Mouse (Mus musculus) kidney, postnatal 10 days (tissue): ENCODE measurements around the gene Sgcb.
"Not testable (repeated sequence)": the region's sequence is repeated elsewhere in the genome, so short reads cannot be mapped to it uniquely, and the experiment has no call there.

Source experiments
- DNase-seq: peaks from one replicate; pipeline ENCODE4 v3.0.0; 2021; ENCODE audit warnings: mixed read lengths

Gene Sgcb

DNA sequence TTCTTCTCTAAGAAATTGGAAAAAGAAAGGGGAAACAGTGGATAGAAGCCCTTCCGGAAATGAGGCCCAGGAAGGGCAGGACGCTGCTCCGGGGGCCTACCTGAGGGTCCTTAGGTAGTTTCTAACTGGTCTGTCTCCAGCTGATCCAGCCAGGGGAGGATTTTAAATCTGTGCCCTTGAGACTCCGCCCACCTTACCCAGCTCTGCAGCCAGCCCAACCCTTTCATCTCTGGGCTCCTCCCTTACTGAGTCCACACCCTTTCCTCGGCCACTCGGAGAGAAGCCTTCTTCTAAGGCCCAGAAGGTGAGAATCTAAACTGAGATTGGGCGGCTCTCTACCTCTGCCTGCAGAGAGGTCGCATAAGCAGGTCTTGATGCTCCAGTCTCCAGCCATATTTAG, 15.3 kb downstream of the Sgcb start, which contains the start of gene Lrrc66:
TSS of gene Lrrc66 (minus strand) at position 236 of the 400 bp plus-strand sequence.
- DNase-seq, result peak; percentile 22

DNA sequence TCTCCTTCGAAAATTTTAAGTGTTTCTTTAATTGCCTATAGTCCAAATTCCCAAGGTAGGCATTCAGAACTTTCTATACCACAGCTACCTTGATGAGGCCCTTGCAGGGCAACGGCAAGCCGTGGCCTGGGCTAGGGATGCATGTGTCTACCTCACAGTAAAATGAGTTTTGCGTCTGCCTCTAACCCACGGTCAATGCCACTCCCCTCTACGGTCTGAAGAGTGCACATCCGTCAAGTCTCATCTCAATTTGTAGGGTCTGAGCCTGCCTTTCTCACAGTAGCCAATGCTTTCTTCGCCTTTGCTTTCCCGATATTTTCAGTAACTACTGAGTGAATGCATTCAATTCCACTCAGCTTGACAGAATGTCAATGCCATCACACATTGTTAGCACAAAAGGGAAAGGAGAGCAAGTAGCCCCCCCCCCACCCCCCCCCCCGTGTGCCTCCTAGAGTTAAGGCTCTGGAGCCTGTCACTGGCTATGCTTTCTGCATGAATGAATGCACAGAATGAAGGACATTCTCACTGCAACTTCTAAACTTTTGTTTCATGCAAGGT, 16.5 kb downstream of the Sgcb start:
- no peak for DNase-seq

DNA sequence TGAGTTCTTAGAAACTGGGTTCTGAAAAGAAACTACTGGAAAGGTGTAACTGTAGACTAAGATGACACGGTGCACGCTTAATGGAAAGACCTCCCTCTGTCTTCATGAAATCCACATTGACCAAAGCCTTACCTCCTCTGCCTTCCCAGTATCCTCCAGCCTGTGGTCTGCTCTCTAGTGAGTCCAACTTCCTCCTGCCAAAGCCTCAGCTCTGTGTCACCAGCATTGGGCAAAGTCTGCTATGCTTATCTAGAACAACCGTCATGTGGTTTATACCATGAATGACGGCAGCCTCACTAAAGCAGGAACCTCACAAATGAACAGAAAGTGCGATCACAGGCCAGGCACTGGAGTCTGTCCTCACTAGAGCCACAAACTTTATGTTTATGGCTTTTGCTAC, 17.4 kb downstream of the Sgcb start:
- no peak for DNase-seq

DNA sequence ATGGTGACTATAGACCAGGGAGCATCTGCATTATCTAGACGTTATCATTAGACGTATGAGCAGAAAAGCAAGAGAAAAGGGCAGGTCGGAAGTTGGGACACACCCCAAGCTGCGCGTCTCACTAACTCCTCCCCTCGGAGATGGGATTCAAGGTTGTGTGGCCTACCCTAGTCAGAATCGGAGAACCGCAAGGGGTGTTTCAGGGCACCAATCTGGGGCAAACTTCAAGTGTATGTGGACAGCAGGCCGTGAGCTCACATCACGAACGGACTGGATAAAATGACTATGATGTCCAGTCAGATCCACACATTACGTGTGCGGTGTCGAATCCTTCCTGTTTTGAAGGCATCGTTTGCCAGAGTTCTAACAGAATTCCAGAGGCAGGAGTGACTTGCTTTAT, 19.6 kb downstream of the Sgcb start:
- DNase-seq, result no peak

DNA sequence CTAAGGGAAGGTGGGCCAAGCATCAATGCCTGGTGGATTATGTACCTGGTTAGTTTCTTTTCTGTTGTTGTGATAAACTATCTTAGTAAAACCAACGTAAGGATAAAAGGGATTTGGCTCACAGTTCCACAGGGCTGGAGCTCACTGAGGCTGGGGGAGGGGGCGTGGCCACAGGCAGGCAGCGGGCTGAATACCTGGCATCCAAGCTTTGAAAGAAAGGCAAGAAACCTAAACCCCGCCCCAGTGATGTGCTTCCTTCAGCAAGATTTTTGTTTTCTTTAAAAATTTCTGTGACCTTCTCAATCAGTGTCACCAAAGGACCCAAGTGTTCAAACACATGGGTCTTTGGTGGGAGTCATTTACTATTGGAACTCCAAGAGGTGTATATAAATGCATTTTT, 20.0 kb downstream of the Sgcb start:
- no peak for DNase-seq

DNA sequence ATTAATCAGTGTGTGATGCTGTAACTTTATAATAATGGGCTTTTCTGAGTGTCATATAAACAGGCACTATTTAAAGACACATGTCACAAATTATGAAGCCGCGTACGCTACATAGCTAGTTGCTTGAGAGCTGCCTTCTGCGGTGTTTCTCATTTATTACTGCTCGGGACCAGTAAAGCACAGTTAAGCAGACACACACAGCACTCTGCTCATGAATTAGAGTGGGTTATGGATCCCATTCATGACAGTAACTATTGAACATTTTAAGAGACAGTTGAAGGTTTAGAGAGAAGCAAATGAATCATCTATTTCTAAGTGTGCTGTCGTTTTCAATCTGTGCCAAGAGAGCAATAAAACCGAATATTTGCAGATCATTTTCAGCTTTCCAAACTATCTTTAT, 20.7 kb downstream of the Sgcb start:
- no peak for DNase-seq

DNA sequence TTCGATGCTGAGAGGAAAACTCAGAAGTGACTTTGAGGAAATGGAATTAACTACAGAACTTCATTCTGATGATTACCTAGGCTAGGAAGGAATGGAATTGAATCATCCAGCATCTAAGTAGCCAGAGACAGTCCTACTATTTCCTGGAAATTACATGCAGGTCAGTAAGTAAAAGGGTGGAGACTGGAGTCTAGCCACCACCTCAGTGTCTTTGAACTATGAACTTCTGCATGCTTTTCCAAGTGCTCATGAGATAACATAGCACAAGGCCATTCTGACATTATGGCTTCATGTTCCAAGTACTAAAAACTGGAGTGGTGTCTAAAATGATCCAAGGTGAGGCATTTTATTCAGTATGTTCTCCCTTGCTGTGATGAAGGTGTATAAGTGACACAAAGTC, 22.1 kb downstream of the Sgcb start:
- no peak for DNase-seq

DNA sequence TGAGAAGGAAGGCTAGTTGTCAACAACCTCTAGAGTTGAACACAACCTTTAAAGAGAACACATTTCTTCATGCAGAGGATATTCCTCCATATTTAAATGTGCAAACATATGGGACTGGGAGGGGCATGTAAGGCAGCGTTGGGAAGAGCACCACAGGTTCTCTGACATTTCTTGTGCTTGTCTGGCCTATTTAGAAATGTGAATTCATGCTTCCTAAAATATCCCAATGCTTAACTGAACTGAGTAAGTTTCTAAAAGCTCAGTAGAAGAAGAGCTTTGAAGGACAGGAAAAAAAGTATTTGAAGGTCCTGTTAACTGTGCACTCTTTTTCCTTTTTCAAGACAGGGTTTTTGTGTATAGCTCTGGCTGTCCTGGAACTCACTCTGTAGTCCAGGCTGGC, 28.6 kb downstream of the Sgcb start:
- no peak for DNase-seq

DNA sequence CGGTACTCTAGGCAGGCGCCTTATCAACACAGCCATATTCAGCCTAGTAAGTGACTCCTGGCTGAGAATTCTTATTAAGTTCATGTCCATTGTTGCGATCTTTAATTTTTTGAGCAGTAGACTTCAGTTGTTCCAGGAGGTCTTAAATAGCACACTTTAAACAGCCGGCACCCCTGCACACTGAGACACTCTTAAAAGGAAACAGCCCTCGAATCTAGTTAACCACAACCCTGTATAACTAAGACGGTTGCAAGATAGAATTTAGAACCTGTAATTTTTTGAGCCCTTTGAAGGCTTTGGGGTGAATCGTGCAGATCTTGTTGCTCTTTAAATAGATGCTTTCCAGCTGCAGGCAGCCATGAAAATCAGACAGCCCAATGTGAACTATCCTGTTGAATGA, 32.4 kb downstream of the Sgcb start:
- DNase-seq, result no peak

DNA sequence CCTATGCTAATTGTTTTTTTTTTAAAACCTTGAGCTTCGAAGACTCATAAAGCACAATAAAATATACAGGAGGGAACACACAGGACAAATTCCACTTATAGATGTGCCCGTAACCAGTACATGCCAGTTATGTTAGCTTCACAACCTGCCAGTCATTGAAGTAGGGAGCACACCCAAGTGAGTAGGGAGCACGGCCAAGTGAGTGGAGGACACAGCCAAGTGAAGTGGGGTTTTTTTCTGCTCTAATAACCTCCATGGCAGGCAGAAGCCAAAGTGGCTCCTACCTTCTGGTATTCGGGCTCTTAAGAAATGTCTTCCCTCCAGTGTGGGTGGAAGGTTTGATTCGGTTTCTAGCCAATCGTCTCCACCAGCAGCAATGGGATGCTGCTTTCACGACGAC, 34.3 kb downstream of the Sgcb start:
- no peak for DNase-seq

DNA sequence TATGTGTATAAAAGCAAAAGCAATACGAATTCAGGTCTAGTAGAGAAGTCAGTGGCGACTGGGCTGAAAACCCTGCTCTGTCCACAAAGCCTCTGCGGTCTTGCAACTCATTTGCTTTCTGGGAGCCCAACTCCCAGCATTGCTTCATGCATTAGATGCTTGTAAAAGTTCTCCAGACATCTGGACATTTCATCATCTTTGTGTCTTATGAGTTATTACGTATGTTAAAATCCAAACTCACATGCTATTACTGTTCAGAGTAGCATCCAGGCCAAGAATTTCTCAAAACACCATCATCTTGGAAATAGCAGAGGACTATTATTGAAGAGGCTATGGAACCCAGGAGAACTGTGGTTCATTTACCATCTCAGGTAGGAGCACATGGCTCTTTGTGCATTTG, 36.5 kb downstream of the Sgcb start:
- no peak for DNase-seq

DNA sequence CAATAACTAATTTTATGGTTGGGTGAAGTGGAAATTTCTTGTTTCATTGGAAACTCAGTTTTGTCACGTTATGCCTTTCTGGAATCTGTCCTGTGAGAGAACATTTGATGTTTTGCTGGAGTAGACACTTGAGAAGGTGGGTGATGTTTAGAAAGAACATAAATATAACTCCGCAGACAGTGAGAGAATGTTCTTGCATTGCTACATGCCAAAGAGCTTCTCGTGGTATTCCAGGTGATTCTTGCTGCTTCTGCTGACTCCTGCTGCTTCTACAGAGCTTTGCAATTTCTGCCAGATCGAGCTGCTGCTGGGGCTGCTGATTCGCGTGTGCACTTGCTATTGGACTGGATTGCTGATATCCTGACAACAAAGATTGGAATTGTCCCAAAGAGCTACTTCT, 42.6 kb downstream of the Sgcb start:
- no peak for DNase-seq

DNA sequence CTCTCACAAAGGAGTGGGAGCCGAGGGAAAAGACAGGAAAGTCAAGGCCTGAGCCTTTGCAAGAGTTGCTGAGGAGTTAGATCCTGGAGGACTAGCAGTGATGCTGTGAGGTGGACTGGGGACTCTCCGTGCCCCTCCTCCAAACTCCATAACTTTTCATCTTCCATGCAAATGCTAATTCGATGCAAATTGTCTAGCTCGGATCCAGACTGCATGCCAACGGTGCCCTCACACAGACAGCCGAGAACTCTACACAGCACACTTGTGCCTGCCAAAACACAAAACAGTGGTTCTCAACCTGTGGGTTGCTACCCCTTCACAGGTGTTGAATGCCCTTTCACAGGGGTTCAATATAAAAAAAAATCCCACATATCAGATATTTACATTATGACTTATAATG, 43.0 kb downstream of the Sgcb start:
- no peak for DNase-seq

DNA sequence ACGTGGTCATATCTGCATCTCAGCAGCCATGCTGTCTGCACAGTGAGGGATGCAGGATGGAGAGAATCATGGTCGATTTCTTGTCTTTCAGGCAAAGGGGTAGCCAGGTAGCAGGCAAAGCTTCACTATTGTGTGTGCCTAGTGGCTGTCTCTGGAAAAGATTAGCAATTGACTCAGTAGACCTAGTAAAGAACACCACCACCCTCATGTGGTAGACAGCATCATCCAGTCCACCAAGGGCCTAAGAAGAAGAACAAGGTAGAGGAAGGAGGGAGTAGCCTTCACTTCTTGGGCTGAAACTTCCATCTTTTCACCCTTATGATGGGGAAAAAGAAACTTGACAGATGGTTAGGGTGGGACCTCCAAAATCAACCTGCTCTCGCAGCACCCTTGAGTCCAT, 44.7 kb downstream of the Sgcb start:
- no peak for DNase-seq

DNA sequence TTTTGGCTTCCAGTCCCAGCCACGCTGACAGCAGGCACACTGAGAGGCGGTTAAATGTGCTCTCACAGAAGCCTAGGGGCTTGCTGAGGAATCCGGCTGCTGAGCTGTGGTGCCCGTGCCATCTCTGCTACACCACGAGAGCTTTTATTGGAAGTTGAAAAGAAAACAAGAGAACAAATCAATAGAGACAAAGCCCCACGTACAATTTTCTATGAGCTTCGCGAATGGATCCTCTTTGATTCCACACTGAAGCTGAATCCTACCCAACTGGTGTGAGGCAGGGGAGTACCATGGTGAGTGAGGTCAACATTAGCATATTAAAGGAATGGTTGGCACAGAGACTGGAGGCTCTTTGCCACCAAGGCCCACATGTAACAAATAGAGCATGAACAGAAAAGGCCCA, 46.2 kb downstream of the Sgcb start:
- no peak for DNase-seq

DNA sequence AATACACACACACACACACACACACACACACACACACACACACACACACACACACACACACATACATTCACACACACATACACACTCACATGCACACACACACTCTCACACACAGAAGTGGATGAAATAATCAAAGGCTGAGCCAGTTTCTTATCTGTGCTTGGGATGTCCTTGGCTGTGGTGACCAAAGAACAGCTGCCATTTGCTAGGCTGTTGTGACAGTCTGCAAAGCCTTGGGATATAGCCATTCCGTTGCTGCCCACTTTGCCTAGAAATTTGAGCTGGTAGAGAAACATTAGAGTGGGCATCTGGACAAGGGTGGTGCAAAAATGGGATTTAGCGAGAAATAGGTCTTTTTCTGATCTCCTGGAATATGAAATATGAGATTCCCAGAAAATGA, 47.6 kb downstream of the Sgcb start:
- DNase-seq, result no peak

DNA sequence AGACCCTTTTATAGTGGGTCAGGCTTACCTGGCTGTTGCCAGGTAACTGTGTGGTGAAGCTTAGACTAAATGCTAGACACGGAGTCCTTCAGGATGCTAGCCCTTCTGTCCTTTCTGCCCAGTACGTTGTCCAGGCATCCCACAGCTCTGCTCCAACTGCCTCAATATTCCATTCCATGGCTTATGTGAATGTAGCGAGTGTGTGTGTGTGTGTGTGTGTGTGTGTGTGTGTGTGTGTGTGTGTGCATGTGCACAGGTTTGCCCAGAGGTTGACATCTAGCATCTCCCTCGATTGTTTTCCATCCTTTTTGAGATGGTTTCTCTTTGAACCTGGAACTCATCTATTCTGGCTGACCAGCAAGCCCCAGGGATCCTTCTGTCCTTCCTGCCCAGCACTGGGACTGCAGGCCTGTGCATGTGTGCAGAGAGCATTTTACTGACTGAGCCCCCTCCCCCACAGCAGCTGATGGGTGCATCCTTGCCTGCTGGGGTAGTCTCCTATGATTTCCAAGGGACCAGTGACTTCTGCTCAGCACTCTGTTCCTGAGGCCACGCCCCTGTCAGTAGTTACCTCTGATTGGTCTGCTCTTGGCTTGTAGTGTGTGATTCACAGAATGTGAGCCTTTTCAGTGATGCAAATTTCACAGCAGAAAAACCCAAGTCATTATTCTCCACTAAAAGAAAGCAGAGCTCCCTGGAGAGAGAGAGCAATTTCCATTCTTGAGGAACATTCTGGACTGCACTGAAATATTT, 48.5 kb downstream of the Sgcb start:
- DNase-seq, result no peak

DNA sequence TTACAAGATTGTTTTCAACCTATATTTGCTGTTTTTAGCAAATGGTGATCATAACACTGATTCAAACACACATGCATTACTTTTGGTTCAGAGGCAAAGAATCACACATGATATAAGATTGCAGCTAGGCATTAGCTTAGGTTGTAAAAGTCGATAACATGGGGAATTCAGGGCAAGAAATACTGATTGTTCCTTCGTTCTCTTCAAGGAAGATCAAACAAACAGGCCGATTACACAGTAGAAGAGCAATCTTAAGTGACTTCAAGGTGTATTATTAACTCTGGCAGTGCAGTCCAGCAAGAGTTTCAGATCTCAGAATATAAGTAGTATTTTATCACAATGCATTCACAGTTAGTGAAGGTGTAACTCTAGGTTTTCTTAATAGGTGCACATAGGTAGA, 60.5 kb downstream of the Sgcb start:
- no peak for DNase-seq

DNA sequence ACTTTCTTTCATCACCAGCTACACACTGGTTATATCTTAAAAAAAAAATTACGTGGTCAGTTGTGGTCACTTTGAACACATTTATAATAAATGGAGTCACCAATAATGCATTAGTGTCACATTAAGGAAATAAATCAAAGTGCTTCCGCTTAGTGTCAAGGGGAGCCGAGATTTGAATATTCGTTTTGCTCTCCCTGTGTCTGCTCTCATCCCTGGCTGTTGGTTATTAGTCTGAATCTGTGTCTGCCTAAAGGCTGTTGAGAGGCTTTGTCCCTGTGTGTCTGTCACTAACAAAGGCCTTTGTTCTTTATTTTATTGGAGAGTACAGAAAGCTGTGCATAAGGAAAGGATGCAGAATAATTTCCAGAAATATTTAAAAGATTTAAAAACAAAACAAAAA, 61.0 kb downstream of the Sgcb start:
- DNase-seq, result no peak

DNA sequence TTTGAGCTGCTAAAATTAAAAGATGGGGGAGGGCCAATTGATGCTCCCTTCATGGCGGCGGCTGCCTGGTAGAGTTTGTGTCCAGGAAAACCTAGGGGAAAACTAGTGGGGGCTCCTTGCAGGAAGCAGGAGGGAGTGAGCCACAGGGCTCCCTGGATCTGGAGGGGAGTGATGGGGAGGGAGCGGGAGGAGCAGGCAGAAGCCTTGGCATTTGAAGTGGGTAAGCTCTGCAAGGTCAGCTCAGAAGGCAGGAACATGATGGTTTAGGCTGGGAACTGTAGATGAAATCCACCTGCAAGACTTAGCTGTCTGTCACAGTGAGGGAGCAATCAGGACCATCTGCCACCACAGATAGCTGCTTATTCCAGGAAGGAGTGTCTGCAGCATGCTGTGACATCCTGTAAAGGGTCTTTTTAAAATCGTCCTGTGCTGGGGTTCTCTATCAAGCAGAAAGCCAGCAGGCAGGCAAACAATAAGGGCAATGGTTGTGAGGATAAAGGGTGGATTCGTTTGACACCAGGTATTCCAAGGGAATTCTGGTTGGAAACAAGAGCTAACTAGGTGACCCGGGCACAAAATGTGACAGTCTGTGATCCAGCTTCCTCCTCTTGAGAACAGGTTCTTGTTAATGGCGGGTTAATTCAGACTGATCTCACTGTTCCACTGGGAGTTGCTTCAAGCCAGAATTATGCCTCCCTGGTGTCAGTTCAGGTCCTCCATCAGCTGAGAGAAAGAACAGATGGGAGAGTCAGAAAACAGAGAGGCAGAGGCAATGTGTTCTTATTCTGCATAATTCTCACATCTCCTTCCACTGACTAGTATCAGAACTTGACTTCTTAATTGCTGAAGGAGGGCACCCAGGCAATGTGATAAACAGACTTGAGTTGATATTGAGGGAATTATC, 62.1 kb downstream of the Sgcb start:
- DNase-seq, result no peak

DNA sequence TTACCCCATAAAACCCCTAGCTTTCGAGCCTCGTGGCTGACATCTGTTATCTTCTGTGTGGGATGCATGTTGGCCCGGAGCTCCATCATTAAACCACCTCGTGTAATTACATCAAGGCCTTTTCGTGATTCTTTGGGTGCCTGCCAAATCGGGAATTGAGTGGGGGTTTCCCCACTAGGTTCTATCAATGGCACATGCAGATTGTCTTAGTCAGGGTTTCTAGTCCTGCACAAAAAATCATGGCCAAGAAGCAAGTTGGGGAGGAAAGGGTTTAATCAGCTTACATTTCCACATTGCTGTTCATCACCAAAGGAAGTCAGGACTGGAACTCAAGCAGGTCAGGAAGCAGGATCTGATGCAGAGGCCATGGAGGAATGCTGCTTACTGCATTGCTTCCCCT, 63.6 kb downstream of the Sgcb start:
- not testable (repeated sequence) for DNase-seq
